Mouse (Mus musculus): ENCODE measurements around the gene Ggps1.

GRCm38 (mm10) chr13:14068035-14068434 lies 4.7 kb upstream of the Ggps1 start:
- no peak for TF ChIP-seq CTCF (IDR thresholded peaks at IDR 0.05; ENCODE audit: insufficient read depth, low read depth, low read length)
- no peak for TF ChIP-seq POLR2A (IDR thresholded peaks at IDR 0.05; ENCODE audit: insufficient read depth, low read depth, low read length)

Measured in olfactory bulb, adult 2 months (tissue).